ENCODE assay signal across 8 mouse cellular contexts in genomic region chr5:134315623-134316350, GRCm38 (mm10). TPM values are rescaled to one million over a fixed set of nuclear protein-coding genes. Genes with fewer than 3 reads are reported as not detected.
DNase-seq lines count a peak whose midpoint lies in the region; ATAC-seq and TF ChIP-seq lines count a peak whose summit lies in the region.

No protein-coding gene starts in this region.

- no peak for ATAC-seq in hindbrain, postnatal 0 days

- H3K27me3 ChIP-seq in hindbrain, postnatal 0 days (ENCODE audit: insufficient read depth, low read length) = no peaks in the 10 kb centered on the region

- H3K4me3 ChIP-seq in hindbrain, postnatal 0 days (ENCODE audit: low read length) = peak overlapping the region; percentile 90
- H3K4me3 ChIP-seq in left cerebral cortex, adult 2 months = peak overlapping the region; percentile 90

- no peaks in the 10 kb centered on the region for H3K9me3 ChIP-seq in hindbrain, postnatal 0 days (ENCODE audit: low read length)

- peaks cover 4% of the 10 kb centered on the region for H3K4me1 ChIP-seq in hindbrain, postnatal 0 days (ENCODE audit: insufficient read depth, low read length)

- peak; percentile 42 for DNase-seq in cerebellum, adult 11 months
- no peak for DNase-seq in cerebellum, adult 8-10 months
- peak; percentile 52 to 60 for DNase-seq in cerebellum, postnatal 14 days
- peak; percentile 67 for DNase-seq in gastrocnemius, postnatal 10 days
- peak; percentile 84 for DNase-seq in hindbrain, postnatal 0 days (ENCODE audit: low spot score)
- DNase-seq in left cerebral cortex, adult 2 months (ENCODE audit: extremely low spot score in 1 of 2, low spot score in 2 of 2) = peak in 1 of 2 experiments; percentile 55
- peak; percentile 67 for DNase-seq in lung, postnatal 25 days (ENCODE audit: low spot score)
- DNase-seq in right cerebral cortex, postnatal 14 days = peak; percentile 52

- H3K36me3 ChIP-seq in hindbrain, postnatal 0 days (ENCODE audit: insufficient read depth, low read length) = no peaks in the 10 kb centered on the region

- WGBS in hindbrain, postnatal 0 days = 2% methylated on average over 25 of the region's 25 CpGs

- H3K4me2 ChIP-seq in hindbrain, postnatal 0 days (ENCODE audit: low read depth, low read length) = peak overlapping the region; percentile 63

- peak overlapping the region; percentile 99; the same call in 1 of the 2 replicates for H3K9ac ChIP-seq in hindbrain, postnatal 0 days (replicated peaks; ENCODE audit: low read length)

- intact Hi-C loops in left cerebral cortex, adult 2 months (cut with DNase I) = no loop called here

- peak; percentile 37 for TF ChIP-seq CTCF in hindbrain, postnatal 0 days (IDR thresholded peaks at IDR 0.05; ENCODE audit: low read depth)
- TF ChIP-seq CTCF in left cerebral cortex, adult 2 months (IDR thresholded peaks at IDR 0.05) = no peak; the same call in none of the 2 replicates

- H3K27ac ChIP-seq in hindbrain, postnatal 0 days = peak overlapping the region; percentile 100
- H3K27ac ChIP-seq in left cerebral cortex, adult 2 months = peak overlapping the region; percentile 100

RNA-seq across cellular contexts. Expression of gene Gtf2i, which starts 1.2 kb away (rescaled TPM):
- 100 to 1,000 TPM; 131 to 156 TPM for total RNA-seq in gastrocnemius, postnatal 10 days (2021)
- total RNA-seq in hindbrain, postnatal 0 days (2014; rRNA removed) = 103 and 115 TPM in 2 replicates
- 85.6 and 86.1 TPM in 2 replicates for polyA plus RNA-seq in hindbrain, postnatal 0 days (2015; fragmentation: Nextera tagmentation; extraction: Ambion mirVana)
- 100 to 1,000 TPM; 219 to 221 TPM for total RNA-seq in left cerebral cortex, adult 2 months (2021)
